Mouse (Mus musculus): Measurements from ENCODE around the gene Rbm10. TPM values are rescaled to one million over a fixed set of nuclear protein-coding genes. Genes with fewer than 3 reads are reported as not detected.

Rbm10 gene
- total RNA-seq (2021) = 10 to 100 TPM; 19.5 to 20.1 TPM

- intact Hi-C loops (cut with DNase I) = no loop called here
- peak; percentile 75 to 79 for DNase-seq
Observed at GRCm38 (mm10) chrX:20617176-20617902, at the start of gene Rbm10, which contains the start of gene Ndufb11. TSS of gene Rbm10 (plus strand) at chrX:20617503. TSS of gene Ndufb11 (minus strand) at chrX:20617619.

- intact Hi-C loops (cut with DNase I) = loop anchor here (10.0 kb wide), 1 partner anchor 146 kb away; the partner anchor contains the start of gene Jade3
- peak; percentile 9 to 15 for DNase-seq
Observed at GRCm38 (mm10) chrX:20571024-20571423, 46.3 kb upstream of the Rbm10 start.

- intact Hi-C loops (cut with DNase I) = loop anchor here (10.0 kb wide), 1 partner anchor 148 kb away; the partner anchor contains the start of gene Jade3
- DNase-seq = no peak
Observed at GRCm38 (mm10) chrX:20572683-20573082, 44.6 kb upstream of the Rbm10 start.

- no peak for DNase-seq
Observed at GRCm38 (mm10) chrX:20573927-20574326, 43.4 kb upstream of the Rbm10 start.

GRCm38 (mm10) chrX:20587968-20588367 is 29.3 kb upstream of the Rbm10 start:
- intact Hi-C loops (cut with DNase I) = loop anchor here (10.0 kb wide), 1 partner anchor 423 kb away; no protein-coding TSS in a partner anchor

More at GRCm38 (mm10) chrX:20573927-20574326, 43.4 kb upstream of the Rbm10 start:
- intact Hi-C loops (cut with DNase I) = loop anchor here (10.0 kb wide), 1 partner anchor 149 kb away; the partner anchor contains the start of gene Jade3

GRCm38 (mm10) chrX:20608500-20608899 is 8.8 kb upstream of the Rbm10 start:
- intact Hi-C loops (cut with DNase I) = no loop called here
- no peak for DNase-seq

More at GRCm38 (mm10) chrX:20587968-20588367, 29.3 kb upstream of the Rbm10 start:
- DNase-seq = peak in 1 of 2 experiments; percentile 4

GRCm38 (mm10) chrX:20616861-20617175 is 485 bp upstream of the Rbm10 start:
- intact Hi-C loops (cut with DNase I) = no loop called here

GRCm38 (mm10) chrX:20617903-20618399 is 648 bp downstream of the Rbm10 start:
- intact Hi-C loops (cut with DNase I) = loop anchor here (1.0 kb wide), 1 partner anchor 40 kb away; the partner anchor contains the start of gene Uba1
- DNase-seq = no peak

More at GRCm38 (mm10) chrX:20616861-20617175, 485 bp upstream of the Rbm10 start:
- DNase-seq = no peak

- intact Hi-C loops (cut with DNase I) = no loop called here
- DNase-seq = no peak
Observed at GRCm38 (mm10) chrX:20638141-20638540, 20.8 kb downstream of the Rbm10 start.

GRCm38 (mm10) chrX:20644780-20645179 is 27.5 kb downstream of the Rbm10 start:
- no peak for DNase-seq
- intact Hi-C loops (cut with DNase I) = no loop called here

GRCm38 (mm10) chrX:20657593-20657992 is 40.3 kb downstream of the Rbm10 start:
- DNase-seq = no peak
- intact Hi-C loops (cut with DNase I) = no loop called here

- peak; percentile 68 to 75 for DNase-seq
- intact Hi-C loops (cut with DNase I) = loop anchor here (1.0 kb wide), 1 partner anchor 40 kb away; no protein-coding TSS in a partner anchor
Observed at GRCm38 (mm10) chrX:20658026-20658652, 40.8 kb downstream of the Rbm10 start, which contains the start of gene Uba1. TSS of gene Uba1 (plus strand) at chrX:20658326.

GRCm38 (mm10) chrX:20658891-20659406 is 41.6 kb downstream of the Rbm10 start:
- intact Hi-C loops (cut with DNase I) = loop anchor here (1.0 kb wide), 1 partner anchor 41 kb away; no protein-coding TSS in a partner anchor
- DNase-seq = peak; percentile 5 to 12

- intact Hi-C loops (cut with DNase I) = loop anchor here (1.0 to 2.0 kb wide), 4 partner anchors 26 to 284 kb away; no protein-coding TSS in a partner anchor
- no peak for DNase-seq
Observed at GRCm38 (mm10) chrX:20662317-20662715, 45.0 kb downstream of the Rbm10 start.

- peak; percentile 77 to 84 for DNase-seq
- intact Hi-C loops (cut with DNase I) = loop anchor here (1.0 to 2.0 kb wide), 4 partner anchors 26 to 284 kb away; no protein-coding TSS in a partner anchor
Observed at GRCm38 (mm10) chrX:20662716-20663443, 45.6 kb downstream of the Rbm10 start.

GRCm38 (mm10) chrX:20663444-20663790 is 46.1 kb downstream of the Rbm10 start:
- intact Hi-C loops (cut with DNase I) = loop anchor here (2.0 kb wide), 2 partner anchors 25 to 283 kb away; no protein-coding TSS in a partner anchor
- no peak for DNase-seq

- intact Hi-C loops (cut with DNase I) = loop anchor here (2.0 to 10.0 kb wide), 3 partner anchors 15 to 167 kb away; partner anchors contain the start of gene Usp11
- peak; percentile 80 to 81 for DNase-seq
Observed at GRCm38 (mm10) chrX:20687519-20688067, 70.3 kb downstream of the Rbm10 start, which contains the start of gene Cdk16. TSS of gene Cdk16 (plus strand) at chrX:20687954.

- DNase-seq = peak; percentile 79 to 86
- intact Hi-C loops (cut with DNase I) = loop anchor here (2.0 to 10.0 kb wide), 3 partner anchors 15 to 167 kb away; partner anchors contain the start of gene Usp11
Observed at GRCm38 (mm10) chrX:20688068-20688547, 70.8 kb downstream of the Rbm10 start.

- peak; percentile 54 to 63 for DNase-seq
- intact Hi-C loops (cut with DNase I) = loop anchor here (2.0 to 10.0 kb wide), 3 partner anchors 14 to 166 kb away; partner anchors contain the start of gene Usp11
Observed at GRCm38 (mm10) chrX:20688615-20689014, 71.3 kb downstream of the Rbm10 start.

Data from heart, postnatal 36 days (tissue).